Mouse (Mus musculus): ENCODE results near the gene Actbl2. TPM values are rescaled to one million over a fixed set of nuclear protein-coding genes. Genes with fewer than 3 reads are reported as not detected.

Actbl2 gene
- polyA plus RNA-seq, 1 experiment from 2014 or later: not detected

- no peaks in the 10 kb centered on the region for H3K4me1 ChIP-seq
- WGBS: 77% methylated on average over 4 of the region's 4 CpGs
- no peaks in the 10 kb centered on the region for H3K27me3 ChIP-seq (ENCODE audit: insufficient read depth, poor library complexity, severe bottlenecking)
- no peak overlapping the region for H3K4me3 ChIP-seq
- no peak overlapping the region for H3K27ac ChIP-seq
- H3K36me3 ChIP-seq: no peaks in the 10 kb centered on the region
- H3K9me3 ChIP-seq: no peaks in the 10 kb centered on the region
- DNase-seq (ENCODE audit: low spot score): peak; percentile 45
Observed at GRCm38 (mm10) chr13:111258016-111258415, 3.2 kb downstream of the Actbl2 start.

DNA sequence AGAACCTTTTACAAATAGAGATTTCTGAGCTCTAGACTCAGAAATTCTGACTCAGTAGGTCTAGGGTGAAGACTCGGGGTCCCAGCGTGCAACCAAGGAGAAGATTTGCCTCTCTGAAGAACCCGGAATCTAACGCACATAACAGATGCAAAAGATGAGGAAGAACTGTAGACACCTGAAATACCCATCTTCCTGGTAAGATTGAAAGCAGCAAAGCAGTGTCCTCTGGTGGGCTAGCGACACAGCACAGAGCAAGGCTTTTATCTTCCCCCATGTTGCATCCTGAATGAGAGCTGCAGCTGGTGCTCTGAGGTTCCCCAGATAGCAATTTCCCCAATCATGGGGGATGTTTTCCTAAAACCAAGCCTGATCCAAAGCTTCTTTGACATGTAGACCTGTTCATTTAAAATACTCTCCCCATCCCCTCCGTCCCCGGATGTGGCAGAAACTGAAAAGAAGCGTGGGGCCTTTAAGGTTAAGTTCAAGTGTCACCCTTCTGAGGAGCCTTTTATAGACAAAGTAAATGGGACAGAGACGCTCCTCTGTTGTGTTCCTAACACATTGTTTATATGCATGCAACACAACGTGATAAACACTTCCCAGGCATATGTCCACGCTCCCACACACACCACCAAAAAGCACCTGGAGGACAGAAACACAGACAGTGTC, 3.7 kb downstream of the Actbl2 start:
- WGBS: 81% methylated on average over 11 of the region's 11 CpGs
- Histone ChIP-seq H3K27ac (no peak overlapping the region), H3K27me3 (ENCODE audit: insufficient read depth, poor library complexity, severe bottlenecking) (no peaks in the 10 kb centered on the region), H3K4me3 (no peak overlapping the region), H3K4me1 (no peaks in the 10 kb centered on the region), H3K36me3 (no peaks in the 10 kb centered on the region), H3K9me3 (no peaks in the 10 kb centered on the region)
- DNase-seq (ENCODE audit: low spot score): peak; percentile 57

GRCm38 (mm10) chr13:111259093-111259491, 4.3 kb downstream of the Actbl2 start:
- Histone ChIP-seq H3K4me1 (no peaks in the 10 kb centered on the region), H3K9me3 (no peaks in the 10 kb centered on the region), H3K4me3 (no peak overlapping the region), H3K27me3 (ENCODE audit: insufficient read depth, poor library complexity, severe bottlenecking) (no peaks in the 10 kb centered on the region), H3K27ac (no peak overlapping the region), H3K36me3 (no peaks in the 10 kb centered on the region)
- DNase-seq (ENCODE audit: low spot score): no peak
- 75% methylated on average over 6 of the region's 6 CpGs for WGBS

DNA sequence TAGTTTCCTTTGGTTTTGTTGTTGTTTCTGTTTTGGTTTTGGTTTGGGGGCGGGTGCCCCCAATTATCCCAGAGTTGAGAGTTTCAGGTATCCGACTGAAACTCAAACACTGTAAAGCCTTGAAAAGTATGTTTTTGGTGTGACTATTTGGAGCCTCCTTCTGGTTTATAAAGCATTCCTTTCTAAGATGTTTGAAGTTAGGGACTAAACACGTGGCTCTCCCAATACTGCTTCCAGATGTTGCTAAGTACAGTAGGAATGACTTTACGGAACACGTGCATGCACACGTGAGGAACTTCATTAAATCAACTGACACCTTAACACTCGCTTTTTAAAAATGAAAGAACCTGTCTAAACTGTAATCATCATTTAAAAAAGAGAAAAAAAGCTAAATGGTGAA, 4.9 kb downstream of the Actbl2 start:
- Histone ChIP-seq H3K27me3 (ENCODE audit: insufficient read depth, poor library complexity, severe bottlenecking) (no peaks in the 10 kb centered on the region), H3K4me3 (no peak overlapping the region), H3K9me3 (no peaks in the 10 kb centered on the region), H3K27ac (no peak overlapping the region), H3K4me1 (no peaks in the 10 kb centered on the region), H3K36me3 (no peaks in the 10 kb centered on the region)
- WGBS: 71% methylated on average over 7 of the region's 7 CpGs
- DNase-seq (ENCODE audit: low spot score): peak; percentile 4

- H3K4me1 ChIP-seq: 0 out of 2 replicates have a peak, but pooled peaks cover 4% of the 10 kb centered on the region
- H3K4me3 ChIP-seq: no peak overlapping the region
Observed at GRCm38 (mm10) chr13:111263186-111263585, 8.4 kb downstream of the Actbl2 start.

DNA sequence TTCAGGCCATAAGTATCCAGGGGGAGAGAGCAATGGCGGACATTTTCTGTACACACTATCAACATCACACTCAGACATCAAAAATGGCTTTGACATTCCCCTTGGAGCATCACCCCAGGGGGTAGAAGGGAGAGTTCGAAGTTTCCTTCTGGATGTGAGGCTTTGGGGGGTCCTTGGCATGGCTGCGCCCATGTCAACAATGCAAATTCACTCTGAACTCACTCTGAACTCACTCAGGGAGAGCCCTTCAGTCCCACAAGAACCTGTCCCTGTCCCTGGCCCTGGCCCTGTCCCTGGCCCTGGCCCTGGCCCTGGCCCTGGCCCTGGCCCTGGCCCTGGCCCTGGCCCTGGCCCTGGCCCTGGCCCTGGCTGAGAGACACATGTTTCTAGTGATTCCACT, 8.9 kb downstream of the Actbl2 start:
- Histone ChIP-seq H3K9me3 (no peaks in the 10 kb centered on the region), H3K4me3 (no peak overlapping the region), H3K4me1 (0 out of 2 replicates have a peak, but pooled peaks cover 4% of the 10 kb centered on the region), H3K27ac (no peak overlapping the region), H3K27me3 (ENCODE audit: insufficient read depth, poor library complexity, severe bottlenecking) (no peaks in the 10 kb centered on the region), H3K36me3 (no peaks in the 10 kb centered on the region)
- DNase-seq (ENCODE audit: low spot score): peak; percentile 52
- 74% methylated on average over 3 of the region's 3 CpGs for WGBS

More at GRCm38 (mm10) chr13:111263186-111263585, 8.4 kb downstream of the Actbl2 start:
- no peaks in the 10 kb centered on the region for H3K27me3 ChIP-seq (ENCODE audit: insufficient read depth, poor library complexity, severe bottlenecking)
- no peak overlapping the region for H3K27ac ChIP-seq
- peak; percentile 24 for DNase-seq (ENCODE audit: low spot score)
- WGBS: 76% methylated on average over 2 of the region's 2 CpGs
- H3K36me3 ChIP-seq: no peaks in the 10 kb centered on the region
- H3K9me3 ChIP-seq: no peaks in the 10 kb centered on the region

DNA sequence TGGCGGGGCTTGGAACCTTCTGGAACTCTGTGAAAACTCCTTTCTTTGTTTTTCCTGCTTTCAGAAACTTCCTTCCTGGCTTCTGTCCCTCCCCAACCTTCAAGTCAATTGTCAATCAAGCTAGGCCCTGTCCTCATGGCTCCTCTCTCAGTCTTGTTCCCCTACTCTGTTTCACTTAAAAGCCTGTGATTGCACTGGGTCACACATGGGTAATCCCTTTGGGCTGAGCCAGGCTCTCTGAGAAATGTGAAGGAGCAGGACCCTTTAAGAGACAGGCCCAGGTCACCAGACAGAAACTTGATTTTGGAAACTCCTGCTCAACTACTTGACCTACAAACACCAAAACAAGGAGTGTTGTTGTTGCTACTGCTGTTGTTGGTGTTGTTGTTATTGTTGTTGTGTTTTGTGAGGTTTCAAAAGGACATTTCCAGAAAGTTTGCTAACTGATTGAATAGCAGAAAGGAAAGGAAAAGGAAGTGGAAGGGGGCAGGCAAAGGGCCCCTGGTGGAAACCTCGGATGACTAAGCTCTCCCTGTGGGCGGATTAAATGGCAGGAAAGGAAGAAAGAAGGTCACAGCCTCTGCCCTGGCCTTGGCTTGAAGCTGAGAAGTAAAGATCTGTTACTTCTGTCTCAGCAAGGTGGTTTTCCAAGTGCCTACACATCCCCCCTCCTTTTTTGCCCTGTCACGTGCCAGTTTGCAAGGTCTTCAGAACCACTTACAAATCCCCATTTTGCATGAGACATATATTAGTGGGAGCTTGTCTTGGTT, 10.6 kb downstream of the Actbl2 start:
- Histone ChIP-seq H3K4me1 (0 out of 2 replicates have a peak, but pooled peaks cover 8% of the 10 kb centered on the region), H3K27me3 (ENCODE audit: insufficient read depth, poor library complexity, severe bottlenecking) (no peaks in the 10 kb centered on the region), H3K9me3 (no peaks in the 10 kb centered on the region), H3K36me3 (no peaks in the 10 kb centered on the region), H3K4me3 (no peak overlapping the region), H3K27ac (peak overlapping the region; percentile 36; the same call in 1 of the 2 replicates)
- DNase-seq (ENCODE audit: low spot score): peak; percentile 39
- WGBS: 57% methylated on average over 4 of the region's 4 CpGs

DNA sequence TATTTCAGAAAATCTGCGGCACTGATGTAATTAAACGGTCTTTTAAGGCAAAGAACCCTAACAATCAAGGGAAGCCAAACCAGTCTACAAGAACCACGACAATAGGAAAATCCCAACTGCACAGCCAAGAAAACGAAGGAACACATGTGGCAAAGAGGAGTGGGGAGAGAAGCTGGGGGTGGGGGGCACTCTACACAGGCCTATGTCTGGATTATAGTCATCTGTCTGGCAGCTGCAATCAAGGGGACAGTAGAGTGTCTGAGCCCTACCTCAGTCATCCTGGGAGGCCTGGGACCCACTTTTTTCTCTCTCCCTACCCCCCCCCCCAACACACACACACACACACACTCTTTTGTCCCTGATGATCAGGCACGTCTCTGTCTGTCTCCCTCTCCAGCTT, 12.0 kb downstream of the Actbl2 start:
- H3K27ac ChIP-seq: peak overlapping the region; percentile 22; the same call in 1 of the 2 replicates
- no peaks in the 10 kb centered on the region for H3K27me3 ChIP-seq (ENCODE audit: insufficient read depth, poor library complexity, severe bottlenecking)
- H3K36me3 ChIP-seq: no peaks in the 10 kb centered on the region
- peak; percentile 45 for DNase-seq (ENCODE audit: low spot score)
- WGBS: 82% methylated on average over 5 of the region's 5 CpGs
- no peaks in the 10 kb centered on the region for H3K9me3 ChIP-seq
- H3K4me1 ChIP-seq: 0 out of 2 replicates have a peak, but pooled peaks cover 8% of the 10 kb centered on the region
- no peak overlapping the region for H3K4me3 ChIP-seq

DNA sequence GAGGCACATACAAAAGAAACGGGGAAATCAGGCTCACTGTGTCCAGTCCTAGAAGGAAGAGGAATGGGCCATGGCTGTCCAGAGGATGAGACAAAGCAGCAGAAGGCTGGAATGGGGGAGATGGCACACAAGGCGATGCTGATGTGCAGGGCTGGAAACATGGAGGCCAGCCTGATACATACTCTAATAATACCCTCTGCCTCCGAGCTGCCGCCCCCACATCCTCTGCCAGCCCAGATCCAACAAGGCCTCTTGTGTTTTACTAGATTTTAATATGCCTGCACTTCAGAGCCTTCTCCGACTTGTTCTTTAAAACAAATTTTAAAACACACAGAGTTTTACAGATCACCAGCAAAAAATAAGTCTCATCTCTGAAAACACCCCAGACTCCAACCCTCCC, 14.2 kb downstream of the Actbl2 start:
- 0 out of 2 replicates have a peak, but pooled peaks cover 8% of the 10 kb centered on the region for H3K4me1 ChIP-seq
- no peaks in the 10 kb centered on the region for H3K36me3 ChIP-seq
- no peaks in the 10 kb centered on the region for H3K9me3 ChIP-seq
- 65% methylated on average over 5 of the region's 5 CpGs for WGBS
- DNase-seq (ENCODE audit: low spot score): peak; percentile 42
- H3K4me3 ChIP-seq: no peak overlapping the region
- H3K27me3 ChIP-seq (ENCODE audit: insufficient read depth, poor library complexity, severe bottlenecking): no peaks in the 10 kb centered on the region
- peak overlapping the region; percentile 18; the same call in 1 of the 2 replicates for H3K27ac ChIP-seq

DNA sequence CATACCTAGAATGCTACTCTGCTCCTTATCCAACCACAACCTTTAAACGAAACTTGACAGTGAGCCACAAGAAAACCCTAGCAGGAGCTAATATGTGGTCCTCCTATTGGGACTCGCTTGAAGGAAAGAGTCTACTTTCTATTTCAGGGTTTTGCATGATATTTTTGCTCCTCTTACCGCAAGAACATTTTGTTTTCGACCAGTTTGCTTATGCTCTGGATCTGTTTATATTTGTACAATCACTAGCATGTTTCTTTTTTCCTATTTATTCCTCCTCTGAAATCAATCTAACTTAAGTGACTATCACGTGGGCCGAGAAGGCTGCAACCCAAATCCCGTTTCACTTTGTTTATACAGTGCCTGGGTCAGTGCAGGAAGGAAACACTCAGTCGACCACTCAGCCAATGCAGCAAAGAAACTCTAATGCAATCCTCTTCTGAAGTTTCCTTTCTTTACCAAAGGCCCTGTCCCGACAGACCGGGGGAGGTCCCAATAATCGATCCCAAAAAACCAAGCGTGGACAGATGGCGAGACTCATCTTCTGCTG, 15.0 kb downstream of the Actbl2 start:
- H3K27me3 ChIP-seq (ENCODE audit: insufficient read depth, poor library complexity, severe bottlenecking): no peaks in the 10 kb centered on the region
- H3K4me1 ChIP-seq: 0 out of 2 replicates have a peak, but pooled peaks cover 8% of the 10 kb centered on the region
- no peak overlapping the region for H3K4me3 ChIP-seq
- peak; percentile 63 for DNase-seq (ENCODE audit: low spot score)
- WGBS: 70% methylated on average over 13 of the region's 13 CpGs
- H3K36me3 ChIP-seq: no peaks in the 10 kb centered on the region
- no peaks in the 10 kb centered on the region for H3K9me3 ChIP-seq
- H3K27ac ChIP-seq: no peak overlapping the region; the same call in 1 of the 2 replicates

DNA sequence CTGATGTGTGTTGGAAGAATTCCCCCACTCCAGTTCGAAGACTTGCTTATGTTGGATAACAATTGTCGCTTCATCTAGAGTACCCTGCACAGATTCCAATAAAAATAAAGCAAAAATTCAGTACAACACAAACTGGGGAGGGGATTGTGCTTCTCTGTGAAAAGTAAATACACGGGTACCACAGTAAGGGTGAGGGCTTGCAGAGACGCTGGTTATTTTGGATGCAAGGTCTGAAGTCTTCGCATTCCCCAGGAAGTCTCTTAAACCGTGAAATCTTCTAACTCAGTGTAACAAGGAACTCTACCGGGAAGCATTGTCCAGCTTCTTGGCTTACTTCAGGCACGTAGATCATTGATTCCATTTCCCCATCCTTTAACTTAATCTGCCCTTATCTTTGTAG, 17.1 kb downstream of the Actbl2 start:
- DNase-seq (ENCODE audit: low spot score): no peak
- Histone ChIP-seq H3K27me3 (ENCODE audit: insufficient read depth, poor library complexity, severe bottlenecking) (no peaks in the 10 kb centered on the region), H3K36me3 (no peaks in the 10 kb centered on the region), H3K27ac (no peak overlapping the region), H3K4me1 (0 out of 2 replicates have a peak, but pooled peaks cover 4% of the 10 kb centered on the region), H3K9me3 (no peaks in the 10 kb centered on the region), H3K4me3 (no peak overlapping the region)
- 74% methylated on average over 8 of the region's 8 CpGs for WGBS

- 91% methylated on average over 10 of the region's 10 CpGs for WGBS
- DNase-seq (ENCODE audit: low spot score): no peak
- Histone ChIP-seq H3K4me1 (peaks cover 4% of the 10 kb centered on the region; the same call in 1 of the 2 replicates), H3K4me3 (no peak overlapping the region), H3K36me3 (no peaks in the 10 kb centered on the region), H3K27me3 (ENCODE audit: insufficient read depth, poor library complexity, severe bottlenecking) (no peaks in the 10 kb centered on the region), H3K9me3 (no peaks in the 10 kb centered on the region), H3K27ac (no peak overlapping the region)
Observed at GRCm38 (mm10) chr13:111286461-111287385, 31.9 kb downstream of the Actbl2 start.
